Mouse (Mus musculus) mammary gland, adult 2 months (tissue): ENCODE results near the gene Nek1. TPM values are rescaled to one million over a fixed set of nuclear protein-coding genes. Genes with fewer than 3 reads are reported as not detected.

Experiments used
- polyA plus RNA-seq: library from polyadenylated mRNA; depleted of rRNA; stranded (reverse); fragments of >200 nt; gene quantifications from 2 replicates; pipeline ENCODE4 v1.2.3, GENCODE M21; 2012; ENCODE audit warnings: low replicate concordance; rRNA removed

Gene Nek1
- 4.5 and 11.1 TPM in 2 replicates for polyA plus RNA-seq

GRCm38 (mm10) chr8:60992910-60993638, at the start of gene Nek1:
Gene Nek1, plus strand, starts transcription at chr8:60993195.

GRCm38 (mm10) chr8:60982701-60983687, 10.0 kb upstream of the Nek1 start, which contains the start of gene Clcn3:
Gene Clcn3, minus strand, starts transcription at chr8:60983300.

Other genes starting within 250 kb of the Nek1 start
- gene Hpf1, start 102.8 kb upstream of the Nek1 start, polyA plus RNA-seq: 3.2 and 8.3 TPM in 2 replicates
- 8.4 and 13.1 TPM in 2 replicates for gene Clcn3, start 9.9 kb upstream of the Nek1 start, polyA plus RNA-seq
- 6.0 and 11.5 TPM in 2 replicates for gene Sh3rf1, start 230.7 kb downstream of the Nek1 start, polyA plus RNA-seq